Mouse (Mus musculus): ENCODE measurements around the gene Slc39a10.
"Not testable (repeated sequence)": the region's sequence is repeated elsewhere in the genome, so short reads cannot be mapped to it uniquely, and the experiment has no call there.

Slc39a10 gene

GRCm38 (mm10) chr1:46863434-46863833, 29.2 kb downstream of the Slc39a10 start:
- DNase-seq: no peak

- no peak for DNase-seq
These were observed 32.6 kb downstream of the Slc39a10 start for GRCm38 (mm10) chr1:46860082-46860481.

- no peak for DNase-seq
These were observed 34.1 kb downstream of the Slc39a10 start for GRCm38 (mm10) chr1:46858579-46858978.

GRCm38 (mm10) chr1:46856498-46856897, 36.2 kb downstream of the Slc39a10 start:
- no peak for DNase-seq

GRCm38 (mm10) chr1:46854036-46854900, 38.4 kb downstream of the Slc39a10 start:
- no peak for DNase-seq

GRCm38 (mm10) chr1:46853317-46854035, 39.2 kb downstream of the Slc39a10 start:
- DNase-seq: peak; percentile 97

GRCm38 (mm10) chr1:46852600-46853272, 39.9 kb downstream of the Slc39a10 start:
- DNase-seq: peak; percentile 79

- DNase-seq: no peak
These were observed 40.4 kb downstream of the Slc39a10 start for GRCm38 (mm10) chr1:46852216-46852599.

GRCm38 (mm10) chr1:46851586-46851985, 41.1 kb downstream of the Slc39a10 start:
- DNase-seq: no peak

- DNase-seq: peak; percentile 46
These were observed 42.9 kb downstream of the Slc39a10 start for GRCm38 (mm10) chr1:46849758-46850157.

- no peak for DNase-seq
These were observed 47.4 kb downstream of the Slc39a10 start for GRCm38 (mm10) chr1:46845221-46845620.

GRCm38 (mm10) chr1:46844281-46844680, 48.4 kb downstream of the Slc39a10 start:
- DNase-seq: no peak

GRCm38 (mm10) chr1:46843406-46843805, 49.2 kb downstream of the Slc39a10 start:
- DNase-seq: no peak

GRCm38 (mm10) chr1:46831927-46832326, 60.7 kb downstream of the Slc39a10 start:
- no peak for DNase-seq

GRCm38 (mm10) chr1:46830066-46830843, 62.4 kb downstream of the Slc39a10 start:
- no peak for DNase-seq

- no peak for DNase-seq
These were observed 70.2 kb downstream of the Slc39a10 start for GRCm38 (mm10) chr1:46822256-46822972.

- no peak for DNase-seq
These were observed 74.7 kb downstream of the Slc39a10 start for GRCm38 (mm10) chr1:46817934-46818333.

- DNase-seq: not testable (repeated sequence)
These were observed 84.0 kb downstream of the Slc39a10 start for GRCm38 (mm10) chr1:46808630-46809029.

GRCm38 (mm10) chr1:46805074-46805473, 87.6 kb downstream of the Slc39a10 start:
- no peak for DNase-seq

- DNase-seq: not testable (repeated sequence)
These were observed 110.4 kb downstream of the Slc39a10 start for GRCm38 (mm10) chr1:46782227-46782626.

GRCm38 (mm10) chr1:46770077-46770695, 122.5 kb downstream of the Slc39a10 start:
- not testable (repeated sequence) for DNase-seq

Data from thymus, postnatal 4 days (tissue).